Mouse (Mus musculus) liver, postnatal 0 days (tissue): ENCODE measurements at regions not wholly inside any gene's neighbourhood (a gene's known extent, or its start where the extent isn't known, plus 50 kb on each side); places are given as distances from the start of the nearest gene placed in this dataset.

Source experiments
- CTCF ChIP-seq: sonication (generic); IDR thresholded peaks from 2 replicates; pipeline ENCODE4 v1.5.1; 2016; ENCODE audit warnings: antibody characterized with exemption, low read depth
- EP300 ChIP-seq: IDR thresholded peaks from 2 replicates; pipeline ENCODE4 v1.6.1; 2016; ENCODE audit warnings: antibody characterized with exemption, low read depth, mild to moderate bottlenecking

DNA sequence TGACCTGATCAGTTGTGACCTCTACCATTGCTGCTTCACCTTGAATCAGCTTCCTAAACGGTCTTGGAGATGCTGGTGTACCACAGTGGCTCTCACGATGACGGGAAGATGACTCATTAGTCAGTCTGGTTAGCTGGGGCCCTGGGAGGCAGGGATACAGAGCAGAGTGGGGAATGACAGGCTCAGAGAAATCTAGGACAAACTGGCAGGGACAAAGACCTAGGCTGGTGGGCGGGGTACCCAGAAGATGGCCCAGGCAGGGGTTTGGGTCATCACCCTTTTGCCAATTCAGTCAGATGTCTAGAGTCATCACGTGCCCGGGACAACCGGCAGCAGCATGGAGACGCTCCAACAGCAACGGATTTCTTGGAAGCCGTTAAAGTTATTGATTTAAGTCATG, 83.4 kb upstream of the Max start:
- TF ChIP-seq CTCF (no peak), EP300 (no peak)
